Mouse (Mus musculus): Measurements from ENCODE around the gene Tlx2. TPM values are rescaled to one million over a fixed set of nuclear protein-coding genes. Genes with fewer than 3 reads are reported as not detected.

Gene Tlx2
- total and polyA plus RNA-seq, 3 experiments, result not detected

DNA sequence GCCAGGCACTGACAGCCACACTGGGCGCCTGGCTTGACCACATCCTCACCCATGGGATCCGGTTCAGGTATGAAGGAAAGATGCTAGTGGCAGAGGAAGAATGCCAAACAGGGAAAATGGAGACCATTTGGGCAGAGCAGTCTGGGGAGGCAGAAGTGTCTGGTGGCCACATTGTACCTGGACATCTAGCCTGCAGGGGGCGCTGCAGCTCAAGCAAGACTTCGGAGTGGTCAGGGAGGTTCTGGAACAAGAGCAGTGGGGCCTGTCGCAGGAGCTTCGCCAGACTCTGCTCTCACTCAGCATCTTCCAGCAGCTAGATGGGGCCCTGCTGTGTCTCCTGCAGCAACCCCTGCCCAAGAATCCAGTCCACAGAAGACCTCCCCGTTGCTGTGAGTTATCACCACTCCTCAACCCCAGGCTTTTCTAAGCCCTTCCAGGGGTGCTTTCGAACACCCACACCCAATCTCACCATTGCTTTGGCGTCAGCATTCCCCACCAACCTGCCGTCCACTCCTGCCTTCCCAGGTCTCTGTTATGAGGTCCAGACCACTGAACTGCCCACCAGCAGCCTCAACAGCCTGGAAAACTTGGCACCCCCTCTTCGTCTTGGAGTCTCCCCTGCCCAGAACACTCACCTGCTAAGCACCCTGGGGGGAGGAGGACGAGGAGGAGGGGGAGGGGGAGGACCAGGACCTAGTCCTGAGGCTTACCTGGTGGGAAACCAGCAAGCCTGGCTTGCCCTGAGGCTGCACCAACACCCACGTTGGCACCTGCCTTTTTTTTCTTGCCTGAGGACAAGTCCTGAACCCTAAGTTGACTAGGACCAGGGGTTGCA is 37.7 kb upstream of the Tlx2 start:
- Histone ChIP-seq H3K36me3 (replicated peaks) (peaks cover 82% of the 10 kb centered on the region), H3K4me1 (ENCODE audit: insufficient read depth, low read depth, low read length) (peaks cover 55% of the 10 kb centered on the region), H3K27me3 (ENCODE audit: insufficient read depth, low read length) (no peaks in the 10 kb centered on the region), H3K4me3 (ENCODE audit: low read depth, low read length) (peak overlapping the region; percentile 100; the same call in 1 of the 2 replicates), H3K9me3 (replicated peaks) (no peaks in the 10 kb centered on the region)
- DNase-seq (ENCODE audit: low spot score) (peak; percentile 75), ATAC-seq (ENCODE audit: extremely low read depth, insufficient number of reproducible peaks, low FRiP score, poor library complexity, severe bottlenecking) (peak; percentile 50; the same call in 1 of the 2 replicates)
- TF ChIP-seq CTCF (IDR thresholded peaks at IDR 0.05; ENCODE audit: low read depth, low read length) (peak; percentile 92), POLR2AphosphoS5 (IDR thresholded peaks at IDR 0.05; ENCODE audit: insufficient replicate concordance, low read depth, low read length) (no peak)

DNA sequence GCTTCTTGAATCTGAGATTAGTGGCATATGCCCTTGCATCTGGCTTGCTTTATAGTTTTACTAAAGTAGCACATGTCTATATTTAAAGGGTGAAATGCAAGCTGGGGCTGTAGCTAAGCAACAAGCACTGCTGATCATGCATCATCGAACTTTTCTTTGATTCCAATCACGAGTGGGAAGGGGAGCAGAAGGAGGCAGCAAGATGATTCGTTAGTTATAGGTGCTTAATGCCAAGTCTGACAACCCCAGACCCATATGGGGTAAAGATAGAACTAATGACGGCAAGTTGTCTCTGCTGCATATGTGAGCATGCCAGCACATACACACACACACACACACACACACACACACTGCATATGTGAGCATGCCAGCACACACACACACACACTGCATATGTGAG is 34.1 kb upstream of the Tlx2 start:
- no peaks in the 10 kb centered on the region for H3K9me3 ChIP-seq (replicated peaks)
- H3K4me1 ChIP-seq (ENCODE audit: insufficient read depth, low read depth, low read length), result peaks cover 53% of the 10 kb centered on the region
- TF ChIP-seq TAL1 (conservative IDR thresholded peaks at IDR 0.05; ENCODE audit: low read depth, low read length), result no peak
- TF ChIP-seq GATA2 (IDR thresholded peaks at IDR 0.05; ENCODE audit: borderline replicate concordance, low read depth, low read length), result no peak
- TF ChIP-seq CTCF (IDR thresholded peaks at IDR 0.05; ENCODE audit: low read depth, low read length), result no peak
- TF ChIP-seq POLR2AphosphoS5 (IDR thresholded peaks at IDR 0.05; ENCODE audit: insufficient replicate concordance, low read depth, low read length), result no peak
- no peak for TF ChIP-seq GATA1 (IDR thresholded peaks at IDR 0.05; ENCODE audit: borderline replicate concordance, low read length)
- H3K4me3 ChIP-seq (ENCODE audit: low read depth, low read length), result no peak overlapping the region
- peaks cover 60% of the 10 kb centered on the region for H3K36me3 ChIP-seq (replicated peaks)
- ATAC-seq (ENCODE audit: extremely low read depth, insufficient number of reproducible peaks, low FRiP score, poor library complexity, severe bottlenecking) (no peak), DNase-seq (ENCODE audit: low spot score) (no peak)
- no peaks in the 10 kb centered on the region for H3K27me3 ChIP-seq (ENCODE audit: insufficient read depth, low read length)

DNA sequence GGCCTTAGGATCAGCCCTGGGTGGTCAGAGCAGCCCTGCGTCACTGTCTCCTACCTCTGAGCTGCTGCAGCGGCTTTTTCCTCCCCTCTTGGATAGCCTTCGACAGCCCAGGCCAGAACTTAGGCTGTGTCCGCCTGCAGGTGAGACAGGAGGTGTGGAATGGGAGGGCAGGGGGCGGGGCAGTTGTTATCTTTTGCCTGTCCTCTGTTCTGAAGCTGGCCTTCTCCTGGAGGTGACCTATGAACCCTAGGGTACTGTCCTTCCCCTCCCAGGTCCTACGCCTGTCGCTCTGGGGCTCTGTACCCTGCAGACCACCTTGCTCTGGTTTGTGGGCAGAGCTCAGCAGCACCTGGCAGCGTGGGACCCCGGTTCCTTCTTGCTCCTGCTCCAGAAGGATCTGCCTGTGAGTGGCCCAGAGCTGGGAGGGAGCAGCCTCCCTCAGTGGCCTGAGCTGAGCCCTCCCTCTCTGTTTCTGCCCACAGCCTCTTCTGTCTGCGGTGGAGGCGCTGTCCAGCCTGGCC is 33.1 kb upstream of the Tlx2 start:
- Histone ChIP-seq H3K36me3 (replicated peaks) (peaks cover 54% of the 10 kb centered on the region), H3K4me1 (ENCODE audit: insufficient read depth, low read depth, low read length) (peaks cover 47% of the 10 kb centered on the region), H3K27me3 (ENCODE audit: insufficient read depth, low read length) (no peaks in the 10 kb centered on the region), H3K4me3 (ENCODE audit: low read depth, low read length) (peak overlapping the region; percentile 99; the same call in 1 of the 2 replicates), H3K9me3 (replicated peaks) (no peaks in the 10 kb centered on the region)
- no peak for DNase-seq (ENCODE audit: low spot score)
- TF ChIP-seq GATA1 (IDR thresholded peaks at IDR 0.05; ENCODE audit: borderline replicate concordance, low read length) (no peak), TAL1 (conservative IDR thresholded peaks at IDR 0.05; ENCODE audit: low read depth, low read length) (no peak), CTCF (IDR thresholded peaks at IDR 0.05; ENCODE audit: low read depth, low read length) (no peak), GATA2 (IDR thresholded peaks at IDR 0.05; ENCODE audit: borderline replicate concordance, low read depth, low read length) (no peak), POLR2AphosphoS5 (IDR thresholded peaks at IDR 0.05; ENCODE audit: insufficient replicate concordance, low read depth, low read length) (no peak)
- ATAC-seq (ENCODE audit: extremely low read depth, insufficient number of reproducible peaks, low FRiP score, poor library complexity, severe bottlenecking), result no peak

DNA sequence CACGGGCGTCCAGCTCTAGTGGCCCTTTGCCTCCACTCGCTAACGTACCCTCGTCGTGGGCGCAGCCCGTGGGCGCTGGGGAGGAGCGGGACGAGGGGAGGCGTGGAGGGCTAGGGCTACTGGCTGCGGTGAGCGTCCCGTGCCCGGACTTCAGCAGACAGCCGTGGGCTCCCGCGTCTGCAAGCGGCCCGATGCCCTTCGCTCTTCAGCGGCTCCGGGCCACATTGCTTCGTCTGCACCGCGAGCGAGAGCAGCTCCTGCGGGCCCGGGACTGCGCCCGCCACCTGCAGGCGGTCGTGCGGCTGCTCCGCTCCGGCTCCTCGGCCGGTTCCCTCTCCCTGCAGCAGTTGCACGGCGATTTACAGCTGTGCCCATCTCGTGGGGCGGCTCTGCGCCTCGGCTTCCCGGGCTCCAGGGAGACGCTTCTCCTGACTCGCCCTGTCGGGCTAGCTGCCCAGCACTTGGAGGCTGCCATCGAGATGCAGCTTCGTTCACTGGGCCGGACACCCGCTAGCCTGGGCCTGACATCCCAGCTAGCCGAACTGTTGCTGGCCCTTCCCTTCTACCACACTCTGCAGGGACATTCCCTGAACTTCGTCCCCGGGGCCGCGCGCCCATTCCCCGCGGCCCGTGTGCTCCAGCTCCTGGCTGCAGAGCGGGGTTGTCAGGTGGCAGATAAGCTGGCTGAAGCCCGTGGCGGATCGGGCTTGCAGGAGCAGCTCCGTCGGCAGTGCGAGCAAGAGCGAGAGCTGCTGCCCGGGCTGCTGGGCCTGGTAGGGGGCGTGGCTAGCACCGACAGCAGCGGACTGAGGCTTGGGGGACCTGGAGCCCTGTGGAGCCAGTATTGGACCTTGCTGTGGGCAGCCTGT is 31.8 kb upstream of the Tlx2 start:
- ATAC-seq (ENCODE audit: extremely low read depth, insufficient number of reproducible peaks, low FRiP score, poor library complexity, severe bottlenecking) (peak; percentile 37; the same call in 1 of the 2 replicates), DNase-seq (ENCODE audit: low spot score) (peak; percentile 71)
- Histone ChIP-seq H3K9me3 (replicated peaks) (no peaks in the 10 kb centered on the region), H3K27me3 (ENCODE audit: insufficient read depth, low read length) (no peaks in the 10 kb centered on the region), H3K4me3 (ENCODE audit: low read depth, low read length) (peak overlapping the region; percentile 99), H3K4me1 (ENCODE audit: insufficient read depth, low read depth, low read length) (peaks cover 34% of the 10 kb centered on the region), H3K36me3 (replicated peaks) (peaks cover 41% of the 10 kb centered on the region)
- TF ChIP-seq CTCF (IDR thresholded peaks at IDR 0.05; ENCODE audit: low read depth, low read length) (no peak; the same call in 1 of the 2 replicates), GATA2 (IDR thresholded peaks at IDR 0.05; ENCODE audit: borderline replicate concordance, low read depth, low read length) (no peak), TAL1 (conservative IDR thresholded peaks at IDR 0.05; ENCODE audit: low read depth, low read length) (no peak), GATA1 (IDR thresholded peaks at IDR 0.05; ENCODE audit: borderline replicate concordance, low read length) (no peak), POLR2AphosphoS5 (IDR thresholded peaks at IDR 0.05; ENCODE audit: insufficient replicate concordance, low read depth, low read length) (no peak)

DNA sequence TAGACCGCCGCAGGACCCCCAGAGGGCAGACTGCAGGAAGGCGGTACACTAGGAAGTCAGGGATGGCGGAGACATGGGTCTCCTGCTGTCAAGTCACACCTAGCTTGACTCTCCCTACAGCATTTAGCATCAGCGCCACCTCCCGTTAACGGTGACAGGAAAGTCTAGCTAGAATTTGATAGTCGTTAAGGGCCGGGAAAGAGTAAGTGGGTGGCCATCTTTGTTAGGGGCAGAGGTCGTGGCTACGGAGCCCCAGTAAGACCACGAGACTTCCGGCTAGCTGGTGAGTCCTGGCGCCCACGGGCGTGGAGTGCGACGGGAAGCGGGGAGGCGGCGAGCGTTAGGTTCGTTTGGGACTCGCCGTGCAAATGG is 31.2 kb upstream of the Tlx2 start, which contains the start of the genes Ccdc142 and Gm42688:
TSS of gene Ccdc142 (plus strand) at position 286 of the 372 bp plus-strand sequence.
TSS of gene Gm42688 (plus strand) at position 302 of the 372 bp plus-strand sequence.
- ATAC-seq (ENCODE audit: extremely low read depth, insufficient number of reproducible peaks, low FRiP score, poor library complexity, severe bottlenecking) (peak; percentile 90), DNase-seq (ENCODE audit: low spot score) (peak; percentile 74)
- Histone ChIP-seq H3K4me1 (ENCODE audit: insufficient read depth, low read depth, low read length) (peaks cover 33% of the 10 kb centered on the region), H3K4me3 (ENCODE audit: low read depth, low read length) (peak within 1 kb of the TSS; percentile 99), H3K9me3 (replicated peaks) (no peaks in the 10 kb centered on the region), H3K27me3 (ENCODE audit: insufficient read depth, low read length) (no peaks in the 10 kb centered on the region), H3K36me3 (replicated peaks) (peaks cover 36% of the 10 kb centered on the region)
- TF ChIP-seq GATA1 (IDR thresholded peaks at IDR 0.05; ENCODE audit: borderline replicate concordance, low read length), result no peak
- no peak for TF ChIP-seq GATA2 (IDR thresholded peaks at IDR 0.05; ENCODE audit: borderline replicate concordance, low read depth, low read length)
- TF ChIP-seq TAL1 (conservative IDR thresholded peaks at IDR 0.05; ENCODE audit: low read depth, low read length), result no peak
- no peak for TF ChIP-seq POLR2AphosphoS5 (IDR thresholded peaks at IDR 0.05; ENCODE audit: insufficient replicate concordance, low read depth, low read length)
- TF ChIP-seq CTCF (IDR thresholded peaks at IDR 0.05; ENCODE audit: low read depth, low read length), result no peak
